Mouse (Mus musculus) left cerebral cortex, adult 8-10 months (tissue): ENCODE measurements around the gene Plekhg2. TPM values are rescaled to one million over a fixed set of nuclear protein-coding genes. Genes with fewer than 3 reads are reported as not detected.
"Not testable (repeated sequence)": the region's sequence is repeated elsewhere in the genome, so short reads cannot be mapped to it uniquely, and the experiment has no call there.

Experiments used
- DNase-seq, 2 experiments: peaks; one replicate each; pipeline ENCODE4 v3.0.0; 2022; ENCODE audit warnings: low spot score in 2 of 2
- total RNA-seq, 4 experiments: library from RNA; stranded (reverse); gene quantifications; 2 replicates each; pipeline ENCODE4 v1.2.4; 2022

Gene Plekhg2
- 1 to 10 TPM; 6.2 to 8.4 (median 8.0) TPM for total RNA-seq

- DNase-seq, result peak; percentile 93 to 98
Measured at GRCm38 (mm10) chr7:28372251-28373108, at the start of gene Plekhg2. Plekhg2 (minus strand) TSS chr7:28372599.

DNA sequence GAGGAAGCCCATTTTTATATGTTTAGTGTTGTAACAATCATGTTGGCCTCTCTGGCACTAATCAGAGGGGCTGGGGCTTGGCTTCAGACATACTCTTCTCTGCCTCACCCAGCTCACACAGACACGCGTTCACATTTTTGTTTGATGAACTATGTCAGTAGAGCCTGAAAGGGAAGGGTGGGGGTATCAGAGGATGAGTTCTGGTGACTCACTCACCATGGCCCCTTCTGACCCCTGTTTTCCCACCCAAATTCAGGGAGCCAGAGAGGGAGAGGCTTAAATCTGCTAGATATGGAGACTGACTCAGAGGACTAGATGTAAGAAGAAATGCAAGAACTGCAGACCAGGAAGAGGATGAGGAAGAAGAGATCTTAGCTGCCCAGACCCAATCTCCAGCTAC lies 47.0 kb upstream of the Plekhg2 start:
- no peak for DNase-seq

DNA sequence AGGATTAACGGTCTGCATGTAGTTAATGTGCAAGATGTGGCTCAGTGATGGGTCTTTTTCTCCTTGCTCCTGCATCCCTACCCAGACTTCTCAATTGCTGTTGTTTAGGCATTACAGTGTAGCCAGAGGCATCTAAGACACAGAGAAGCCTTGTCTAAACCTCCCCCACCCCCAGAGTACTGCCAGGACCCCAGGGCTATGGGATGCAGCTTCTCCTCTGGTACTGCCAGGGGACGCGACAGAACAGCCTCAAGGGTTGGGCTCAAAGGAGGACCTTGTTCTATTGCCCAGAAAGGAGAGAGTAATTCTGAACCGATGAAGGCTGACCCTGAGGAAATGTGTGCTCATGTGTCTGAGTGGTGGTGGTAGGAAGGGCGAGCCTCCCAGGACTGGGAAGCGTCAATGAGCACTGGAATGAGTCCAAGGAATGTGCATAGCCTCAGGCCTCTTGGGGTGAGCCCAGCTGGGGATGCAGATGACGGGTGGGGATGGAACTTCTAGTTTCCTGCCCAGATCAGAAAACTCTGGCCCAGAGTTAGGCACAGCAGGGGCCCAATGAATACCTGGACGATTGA lies 45.8 kb upstream of the Plekhg2 start:
- DNase-seq, result no peak

GRCm38 (mm10) chr7:28417368-28417767 lies 45.0 kb upstream of the Plekhg2 start:
- no peak for DNase-seq

DNA sequence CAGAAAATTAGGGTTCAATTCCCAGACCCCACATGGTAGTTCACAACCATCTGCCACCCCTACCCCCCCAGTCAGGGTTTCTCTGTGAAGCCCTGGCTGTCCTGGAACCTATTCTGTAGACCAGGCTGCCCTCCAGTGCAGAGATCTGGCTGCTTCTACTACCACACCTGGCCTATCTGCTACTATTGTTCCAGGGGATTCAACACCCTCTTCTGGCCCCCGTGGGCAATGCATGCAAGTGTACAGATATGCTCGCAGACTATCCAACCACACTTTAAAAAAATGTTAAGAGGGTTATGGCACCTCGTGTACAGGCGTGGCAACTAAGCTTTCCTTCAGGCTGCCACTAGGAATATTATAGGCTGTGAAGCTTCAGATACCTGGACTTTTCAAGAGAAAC lies 40.4 kb upstream of the Plekhg2 start:
- no peak for DNase-seq

GRCm38 (mm10) chr7:28410841-28411475 lies 38.6 kb upstream of the Plekhg2 start:
- no peak for DNase-seq

- DNase-seq, result no peak
Measured at GRCm38 (mm10) chr7:28401942-28402341, 29.5 kb upstream of the Plekhg2 start.

- no peak for DNase-seq
Measured at GRCm38 (mm10) chr7:28401030-28401429, 28.6 kb upstream of the Plekhg2 start.

- no peak for DNase-seq
Measured at GRCm38 (mm10) chr7:28398696-28399340, 26.4 kb upstream of the Plekhg2 start.

DNA sequence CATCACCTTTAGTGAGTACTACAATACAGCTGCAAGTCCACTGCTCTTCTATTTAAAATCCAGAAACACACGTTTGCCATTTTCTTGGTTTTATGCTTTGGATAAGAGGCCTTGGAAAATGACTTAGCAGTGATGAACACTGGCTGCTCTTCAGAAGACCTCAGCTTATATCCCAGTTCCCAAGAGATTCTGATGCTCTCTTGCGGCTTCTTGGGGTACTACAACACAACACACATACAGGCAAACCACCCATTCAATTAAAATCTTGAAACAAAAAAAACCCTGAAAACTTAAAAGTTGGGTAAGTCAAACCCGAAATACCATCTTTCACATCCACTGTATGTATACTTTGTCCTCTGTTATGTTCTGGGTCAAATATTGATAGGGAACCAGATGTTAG lies 25.6 kb upstream of the Plekhg2 start:
- DNase-seq, result no peak

- DNase-seq, result no peak
Measured at GRCm38 (mm10) chr7:28395425-28395824, 23.0 kb upstream of the Plekhg2 start.

GRCm38 (mm10) chr7:28393272-28393951 lies 21.0 kb upstream of the Plekhg2 start:
- no peak for DNase-seq

- peak; percentile 93 to 99 for DNase-seq
Measured at GRCm38 (mm10) chr7:28392429-28393271, 20.3 kb upstream of the Plekhg2 start, which contains the start of the genes Med29 and Paf1. Med29 (minus strand) TSS chr7:28392708. Paf1 (plus strand) TSS chr7:28392951.

DNA sequence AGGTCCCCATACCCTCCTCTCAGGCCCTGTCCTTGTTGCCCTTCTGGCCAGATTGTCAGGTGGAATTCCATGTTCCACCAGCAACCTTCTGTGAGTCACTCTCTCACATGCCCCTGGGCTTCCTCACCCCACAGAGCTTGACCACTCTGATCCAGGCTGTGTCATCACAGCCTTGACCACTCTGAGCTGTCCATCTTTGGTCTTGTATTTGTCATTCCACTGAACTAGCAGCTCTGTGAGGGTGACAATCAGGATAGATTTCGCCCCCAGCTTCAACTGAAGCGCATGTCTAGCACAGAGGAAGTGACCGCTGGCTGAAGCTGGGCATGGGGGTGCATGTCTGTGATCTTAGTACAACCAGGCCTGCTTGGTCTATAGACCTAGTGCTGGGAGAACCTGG lies 17.9 kb upstream of the Plekhg2 start:
- no peak for DNase-seq

DNA sequence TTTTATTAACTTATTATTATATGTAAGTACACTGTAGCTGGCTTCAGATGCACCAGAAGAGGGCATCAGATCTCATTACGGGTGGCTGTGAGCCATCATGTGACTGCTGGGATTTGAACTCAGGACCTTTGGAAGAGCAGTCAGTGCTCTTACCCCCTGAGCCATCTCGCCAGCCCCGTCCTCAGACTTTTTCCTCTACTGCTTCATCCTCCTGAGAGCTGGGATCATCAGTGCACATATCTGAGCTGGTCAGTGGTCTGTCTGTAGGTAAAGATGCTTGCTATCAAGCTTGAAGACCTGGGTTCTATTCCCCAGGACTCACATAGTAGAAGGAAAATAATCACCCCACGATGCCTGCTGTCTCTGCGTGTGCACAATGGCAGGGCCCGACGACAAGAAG lies 15.0 kb upstream of the Plekhg2 start:
- not testable (repeated sequence) for DNase-seq

DNA sequence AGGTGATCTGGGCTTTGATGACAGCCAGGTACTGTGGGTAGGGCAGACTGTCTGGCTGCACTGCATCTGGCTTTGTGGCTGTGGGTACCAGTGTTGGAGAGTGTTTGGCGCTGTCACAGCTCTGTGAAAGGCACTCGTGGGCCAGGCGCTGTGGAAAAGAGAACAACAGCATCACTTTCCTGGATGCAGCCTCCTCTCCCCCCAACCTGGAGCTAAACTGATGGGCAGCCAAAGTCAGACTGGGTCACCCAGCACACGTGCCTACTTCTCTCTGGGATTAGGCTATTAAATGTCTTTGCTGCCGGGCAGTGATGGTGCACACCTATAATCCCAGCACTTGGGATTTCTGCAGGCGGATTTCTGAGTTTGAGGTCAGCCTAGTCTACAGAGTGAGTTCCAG lies 14.5 kb upstream of the Plekhg2 start:
- DNase-seq, result not testable (repeated sequence)

- peak in 1 of 2 experiments; percentile 63 for DNase-seq
Measured at GRCm38 (mm10) chr7:28386462-28386861, 14.1 kb upstream of the Plekhg2 start.

DNA sequence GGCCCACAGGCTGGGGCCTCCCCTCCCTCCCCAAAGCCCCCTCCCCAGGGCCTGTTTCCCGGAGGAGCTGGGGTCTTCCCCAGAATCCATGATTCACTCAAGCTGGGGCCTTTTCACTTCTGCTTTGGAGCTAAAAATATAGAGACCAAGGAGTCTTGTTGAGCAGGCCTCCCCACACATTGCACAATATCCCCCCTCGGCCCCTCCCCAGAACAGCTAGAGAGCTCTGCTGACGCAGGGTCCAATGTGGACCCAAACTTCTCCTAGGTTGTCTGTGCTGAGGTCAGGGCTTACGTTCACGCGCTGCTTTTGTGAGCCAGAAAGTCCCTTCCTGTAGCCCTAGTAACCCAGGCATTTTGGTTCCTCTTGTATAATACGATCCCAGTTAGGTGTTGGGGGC lies 13.6 kb upstream of the Plekhg2 start:
- no peak for DNase-seq

DNA sequence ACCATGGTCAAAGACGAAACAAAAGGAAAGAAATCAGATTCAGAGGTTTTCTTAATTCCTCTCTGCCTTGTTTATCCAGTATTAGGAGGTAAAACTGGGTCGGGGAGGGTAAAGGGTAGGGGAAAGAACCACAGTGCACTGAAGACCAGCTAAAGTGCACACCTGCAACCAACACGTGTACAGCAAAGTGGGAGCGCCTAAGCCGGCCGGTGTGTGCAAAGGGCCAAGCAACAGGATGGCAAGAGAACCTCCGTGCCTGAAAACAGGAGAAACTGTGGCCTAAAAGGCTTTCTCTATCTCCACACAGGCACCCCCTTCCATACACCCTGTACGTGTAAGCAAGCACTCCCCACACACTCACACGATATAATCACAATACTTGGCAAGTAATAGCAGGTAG lies 12.8 kb upstream of the Plekhg2 start:
- DNase-seq, result no peak

DNA sequence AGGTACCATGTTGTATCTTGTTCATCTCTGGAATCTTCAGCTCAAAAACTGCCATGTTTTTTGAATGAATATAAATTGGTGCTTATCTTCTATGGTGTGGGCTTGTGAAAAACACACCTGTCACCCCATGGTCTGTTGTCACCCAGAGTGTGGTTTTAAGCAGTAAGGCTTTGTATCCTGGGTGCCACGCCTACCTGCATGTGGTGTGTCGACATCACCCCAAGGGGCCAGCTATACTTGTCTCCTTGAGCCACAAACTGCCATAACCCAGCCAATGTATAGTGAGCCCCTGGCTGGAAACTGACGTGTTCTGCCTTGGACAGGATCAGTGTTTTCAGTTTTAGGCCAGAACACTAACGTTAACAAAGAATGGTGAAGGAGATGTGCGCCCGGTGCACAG lies 11.8 kb upstream of the Plekhg2 start:
- DNase-seq, result no peak
